Mouse (Mus musculus) adrenal gland, adult 18-20 months (tissue): ENCODE measurements around the gene Edar. TPM values are rescaled to one million over a fixed set of nuclear protein-coding genes. Genes with fewer than 3 reads are reported as not detected.

ENCODE experiments used
- DNase-seq, 2 experiments: peaks; one replicate each; pipeline ENCODE4 v3.0.0; 2021 to 2022; ENCODE audit warnings: low spot score in 2 of 2
- total RNA-seq, 2 experiments: library from RNA; stranded (reverse); gene quantifications; 1 replicate in 1 of 2; 2 replicates in 1 of 2; pipeline ENCODE4 v1.2.3; 2021

Gene Edar
- total RNA-seq, 2 experiments from 2014 or later, result 0.10 to 0.22 TPM

- peak in 1 of 2 experiments; percentile 30 for DNase-seq
These were observed 70.7 kb downstream of the Edar start for GRCm38 (mm10) chr10:58604779-58605178.

GRCm38 (mm10) chr10:58601946-58602345 is 73.5 kb downstream of the Edar start:
- no peak for DNase-seq

GRCm38 (mm10) chr10:58601431-58601901 is 74.0 kb downstream of the Edar start:
- DNase-seq, result no peak

DNA sequence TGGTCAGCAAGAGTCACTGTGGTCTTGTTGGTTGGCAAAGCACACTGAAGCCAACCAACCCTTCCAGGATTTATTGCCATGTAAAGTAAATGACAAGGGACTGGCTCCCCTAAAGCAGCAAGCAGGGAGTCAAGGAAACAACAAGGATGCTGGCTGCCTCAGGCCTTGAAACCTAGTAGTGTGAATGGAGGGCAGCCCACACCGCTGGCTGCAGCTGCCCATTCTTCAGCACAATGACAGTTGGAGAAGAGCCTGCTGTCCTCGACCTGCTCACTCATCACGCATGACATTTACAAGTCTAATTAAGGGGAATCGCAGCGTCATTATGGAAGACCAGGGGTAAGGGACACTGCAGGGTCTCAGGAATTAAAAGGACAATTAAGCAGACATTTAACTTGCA is 74.5 kb downstream of the Edar start:
- no peak for DNase-seq

DNA sequence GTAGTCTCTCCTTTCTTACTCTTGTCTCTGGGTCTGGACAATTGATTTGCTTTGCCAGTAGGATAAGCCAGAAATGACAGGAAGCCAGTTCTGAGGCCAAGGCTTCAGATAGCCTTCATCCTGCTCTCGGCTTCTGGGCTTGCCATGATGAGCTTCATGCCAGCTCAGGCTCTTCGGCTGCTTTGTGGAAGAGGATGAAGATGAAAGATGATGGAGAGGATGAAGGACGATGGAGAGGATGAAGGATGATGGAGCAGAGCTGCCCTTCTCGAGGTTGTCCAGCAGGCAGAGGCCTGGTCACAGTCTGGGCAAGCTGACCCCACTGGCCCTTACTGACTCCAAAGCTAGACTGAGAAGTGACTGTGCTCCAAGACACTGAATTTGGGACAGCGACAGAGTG is 75.3 kb downstream of the Edar start:
- DNase-seq, result no peak

- no peak for DNase-seq
These were observed 79.6 kb downstream of the Edar start for GRCm38 (mm10) chr10:58595821-58596220.

GRCm38 (mm10) chr10:58595197-58595596 is 80.3 kb downstream of the Edar start:
- DNase-seq, result no peak

DNA sequence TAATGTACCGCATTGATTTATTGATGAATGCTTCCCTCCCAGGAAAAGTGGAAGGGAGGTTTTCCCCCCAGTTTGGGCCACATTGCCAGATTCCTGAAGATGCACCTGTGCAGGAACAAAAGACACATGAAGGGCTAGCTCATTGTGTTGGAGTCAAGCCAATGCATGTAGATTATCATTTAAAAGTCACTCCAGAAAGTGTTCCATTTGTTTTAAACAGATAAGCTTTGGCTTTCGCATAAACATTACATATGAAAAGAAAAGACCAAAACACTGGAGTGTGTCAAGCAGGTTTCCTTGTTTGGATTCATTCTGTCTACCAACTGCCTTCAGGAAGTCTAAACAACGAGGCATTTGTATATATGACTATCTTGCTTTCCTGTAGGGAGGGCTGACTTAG is 81.0 kb downstream of the Edar start:
- no peak for DNase-seq

GRCm38 (mm10) chr10:58585427-58586223 is 89.8 kb downstream of the Edar start:
- DNase-seq, result no peak

DNA sequence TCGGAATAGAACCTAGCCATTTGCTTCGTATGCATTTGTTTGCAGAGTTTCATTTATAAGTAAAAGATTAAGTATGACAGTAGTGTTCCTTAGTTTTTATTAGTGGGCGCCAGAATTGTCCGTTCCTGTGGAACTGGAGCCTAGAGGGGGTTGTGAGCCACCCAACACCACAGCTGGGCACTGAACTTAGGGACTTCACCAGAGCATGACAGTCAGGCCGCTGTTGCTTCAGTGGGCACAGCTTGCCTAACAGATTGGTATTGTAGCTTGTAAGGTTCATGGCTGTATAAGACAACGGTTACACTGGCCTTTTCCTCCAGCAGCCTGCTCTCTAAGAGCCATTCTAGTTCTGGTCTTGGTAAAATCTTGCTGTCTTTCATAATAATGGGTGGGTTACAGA is 114.9 kb downstream of the Edar start:
- no peak for DNase-seq

- no peak for DNase-seq
These were observed 115.6 kb downstream of the Edar start for GRCm38 (mm10) chr10:58559901-58560300.

DNA sequence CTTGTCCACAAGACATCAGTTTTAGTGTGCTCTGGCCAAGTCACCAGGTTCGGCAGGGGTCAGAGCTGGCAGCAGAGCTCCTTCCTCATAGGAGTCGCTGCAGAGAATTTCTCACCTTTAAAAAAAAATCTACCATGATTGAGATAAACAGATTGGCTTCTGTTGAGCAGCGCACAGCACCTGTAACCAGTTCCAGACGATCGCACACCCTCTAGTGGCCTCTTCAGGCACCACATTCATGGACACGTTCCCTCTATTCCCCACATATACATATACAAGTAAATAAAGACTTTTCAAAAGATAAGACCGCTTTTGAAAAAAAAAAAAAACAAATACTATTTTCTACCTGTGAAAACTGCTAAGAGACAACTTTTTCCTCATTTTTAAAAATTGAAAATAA is 116.4 kb downstream of the Edar start:
- DNase-seq, result peak; percentile 14 to 30

DNA sequence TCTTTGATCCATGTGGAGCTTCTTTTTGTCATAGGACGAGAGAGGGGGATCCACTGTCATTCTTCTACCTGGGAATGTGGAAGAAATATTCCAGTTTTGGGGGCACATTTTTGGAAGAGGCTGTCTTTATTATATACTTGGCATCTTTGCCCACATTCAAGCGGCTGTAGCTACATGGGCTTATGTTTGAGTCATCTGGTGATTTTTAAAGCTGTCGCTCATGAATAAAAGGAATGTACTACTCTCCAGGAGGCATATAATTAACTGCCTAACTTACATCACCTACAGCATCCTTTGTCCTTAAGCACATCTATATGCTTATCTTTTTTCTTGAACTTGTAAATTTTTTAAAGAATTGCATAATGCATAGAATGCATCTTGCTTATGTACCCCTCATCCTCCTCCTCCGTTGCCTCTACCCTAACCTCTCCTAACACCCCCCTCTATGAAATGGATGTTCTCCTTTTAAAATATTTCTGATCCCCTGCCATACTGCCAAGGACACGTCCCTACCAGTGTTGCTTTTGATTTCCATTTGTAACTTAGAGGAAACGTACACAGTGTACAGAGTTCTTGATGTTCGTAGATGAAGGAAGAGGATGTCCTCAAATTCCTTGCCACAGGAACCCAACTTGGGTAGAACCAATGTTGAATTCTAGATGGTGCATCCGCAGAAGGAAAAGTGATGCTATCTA is 120.6 kb downstream of the Edar start:
- no peak for DNase-seq

Other genes with a start within 250 kb of the Edar start
- 10 to 100 TPM; 72.8 to 83.2 TPM for gene Ranbp2, start 228.7 kb downstream of the Edar start, total RNA-seq
- 1 to 10 TPM; 2.2 to 3.7 TPM for gene Ccdc138, start 177.7 kb downstream of the Edar start, total RNA-seq
- not detected for gene Gm17542, start 42.6 kb upstream of the Edar start, total RNA-seq
- gene Sh3rf3, start 137.7 kb upstream of the Edar start, total RNA-seq, result under 1 TPM; 0.80 to 0.99 TPM